Mouse (Mus musculus) bone marrow, adult 2 months (tissue): Measurements from ENCODE around the gene Rad1. TPM values are rescaled to one million over a fixed set of nuclear protein-coding genes. Genes with fewer than 3 reads are reported as not detected.

Experiments
- H3K27ac ChIP-seq: fragments of 200-500 bp; 2 replicates; pipeline ENCODE4 v1.5.1; 2012; ENCODE audit warnings: low read depth, mild to moderate bottlenecking, control low read depth, inconsistent platforms, low read length; ENCODE audit not compliant: control insufficient read depth, poor library complexity, insufficient read depth
- H3K4me1 ChIP-seq: fragments of 200-500 bp; 2 replicates; pipeline ENCODE4 v1.6.1; 2011; ENCODE audit warnings: low read length; ENCODE audit not compliant: control insufficient read depth, insufficient read depth
- H3K4me3 ChIP-seq: fragments of 200-500 bp; replicated peaks from 2 replicates; pipeline ENCODE3; 2011; ENCODE audit warnings: mild to moderate bottlenecking, low read depth, low read length, control low read depth; ENCODE audit not compliant: control insufficient read depth
- CTCF ChIP-seq: fragments of 200-500 bp; IDR thresholded peaks from 2 replicates; pipeline ENCODE4 v1.5.1; 2011; ENCODE audit warnings: low read length, control low read depth; ENCODE audit not compliant: control insufficient read depth, insufficient read depth
- POLR2A ChIP-seq: fragments of 200-500 bp; IDR thresholded peaks from 2 replicates; pipeline ENCODE4 v1.6.1; 2011; ENCODE audit warnings: low read depth, mild to moderate bottlenecking, control low read depth, low read length, borderline replicate concordance; ENCODE audit not compliant: control insufficient read depth
- WGBS: fragments of 180-500 bp; shearing (Covaris S2); methylation state at CpG from one replicate; pipeline ENCODE4 v1.1.7; 2018; 5-methylcytosine and 5-hydroxymethylcytosine counted together
- polyA plus RNA-seq: library from polyadenylated mRNA; stranded (reverse); fragments of >200 nt; gene quantifications from 2 replicates; pipeline ENCODE4 v1.2.4, GENCODE M21; 2011; ENCODE audit warnings: low replicate concordance; ENCODE audit not compliant: missing spikeins, insufficient read depth, insufficient read length

Rad1 gene
- polyA plus RNA-seq, 1 experiment, result 10.5 TPM

GRCm38 (mm10) chr15:10464678-10465077, 21.1 kb upstream of the Rad1 start:
- no peak overlapping the region for H3K4me3 ChIP-seq
- peaks cover 1% of the 10 kb centered on the region; the same call in 1 of the 2 replicates for H3K4me1 ChIP-seq
- TF ChIP-seq POLR2A (no peak), CTCF (no peak)
- no peak overlapping the region for H3K27ac ChIP-seq
- WGBS, result 61% methylated on average over 3 of the region's 3 CpGs

GRCm38 (mm10) chr15:10468761-10469160, 17.1 kb upstream of the Rad1 start:
- WGBS, result 72% methylated on average over 3 of the region's 3 CpGs
- no peak overlapping the region for H3K27ac ChIP-seq
- no peak overlapping the region for H3K4me3 ChIP-seq
- peaks cover 1% of the 10 kb centered on the region; the same call in 1 of the 2 replicates for H3K4me1 ChIP-seq
- TF ChIP-seq POLR2A (no peak), CTCF (no peak)

GRCm38 (mm10) chr15:10469641-10470150, 16.1 kb upstream of the Rad1 start:
- under 1% methylated on average over 40 of the region's 40 CpGs for WGBS
- Histone ChIP-seq H3K4me3 (peak overlapping the region; percentile 81), H3K4me1 (no peaks in the 10 kb centered on the region; the same call in 1 of the 2 replicates), H3K27ac (peak overlapping the region; percentile 70; the same call in 1 of the 2 replicates)
- no peak for TF ChIP-seq CTCF
- no peak for TF ChIP-seq POLR2A

- 7% methylated on average over 87 of the region's 87 CpGs for WGBS
- no peaks in the 10 kb centered on the region; the same call in 1 of the 2 replicates for H3K4me1 ChIP-seq
- no peak for TF ChIP-seq CTCF
- no peak; the same call in 1 of the 2 replicates for TF ChIP-seq POLR2A
- peak within 1 kb of the TSS; percentile 70 for H3K27ac ChIP-seq
- peak within 1 kb of the TSS; percentile 81 for H3K4me3 ChIP-seq
Observed at GRCm38 (mm10) chr15:10470151-10470831, 15.5 kb upstream of the Rad1 start, which contains the start of gene Dnajc21. Gene Dnajc21 (minus strand): TSS chr15:10470516.

- 43% methylated on average over 3 of the region's 3 CpGs for WGBS
- Histone ChIP-seq H3K4me1 (no peaks in the 10 kb centered on the region; the same call in 1 of the 2 replicates), H3K27ac (no peak overlapping the region), H3K4me3 (no peak overlapping the region)
- TF ChIP-seq CTCF (no peak), POLR2A (no peak)
Observed at GRCm38 (mm10) chr15:10470941-10471340, 14.9 kb upstream of the Rad1 start.

GRCm38 (mm10) chr15:10486365-10486839, 584 bp downstream of the Rad1 start:
- TF ChIP-seq POLR2A, result no peak
- TF ChIP-seq CTCF, result no peak
- no peak overlapping the region for H3K27ac ChIP-seq
- under 1% methylated on average over 18 of the region's 18 CpGs for WGBS
- peak overlapping the region; percentile 85 for H3K4me3 ChIP-seq
- H3K4me1 ChIP-seq, result no peaks in the 10 kb centered on the region; the same call in 1 of the 2 replicates

- Histone ChIP-seq H3K4me1 (no peaks in the 10 kb centered on the region; the same call in 1 of the 2 replicates), H3K4me3 (no peak overlapping the region), H3K27ac (no peak overlapping the region)
- no peak for TF ChIP-seq CTCF
- no peak for TF ChIP-seq POLR2A
- WGBS, result 43% methylated on average over 2 of the region's 2 CpGs
Observed at GRCm38 (mm10) chr15:10487246-10487645, 1.4 kb downstream of the Rad1 start.

- H3K4me3 ChIP-seq, result no peak overlapping the region
- H3K4me1 ChIP-seq, result no peaks in the 10 kb centered on the region; the same call in 1 of the 2 replicates
- WGBS, result 91% methylated on average over 5 of the region's 5 CpGs
- no peak overlapping the region for H3K27ac ChIP-seq
- TF ChIP-seq POLR2A (no peak), CTCF (no peak)
Observed at GRCm38 (mm10) chr15:10490101-10490500, 4.3 kb downstream of the Rad1 start.
